Mouse (Mus musculus): Measurements from ENCODE around the gene C8a. TPM values are rescaled to one million over a fixed set of nuclear protein-coding genes. Genes with fewer than 3 reads are reported as not detected.

C8a gene
- polyA plus RNA-seq, 1 experiment from 2014 or later, result 0.36 TPM

DNA sequence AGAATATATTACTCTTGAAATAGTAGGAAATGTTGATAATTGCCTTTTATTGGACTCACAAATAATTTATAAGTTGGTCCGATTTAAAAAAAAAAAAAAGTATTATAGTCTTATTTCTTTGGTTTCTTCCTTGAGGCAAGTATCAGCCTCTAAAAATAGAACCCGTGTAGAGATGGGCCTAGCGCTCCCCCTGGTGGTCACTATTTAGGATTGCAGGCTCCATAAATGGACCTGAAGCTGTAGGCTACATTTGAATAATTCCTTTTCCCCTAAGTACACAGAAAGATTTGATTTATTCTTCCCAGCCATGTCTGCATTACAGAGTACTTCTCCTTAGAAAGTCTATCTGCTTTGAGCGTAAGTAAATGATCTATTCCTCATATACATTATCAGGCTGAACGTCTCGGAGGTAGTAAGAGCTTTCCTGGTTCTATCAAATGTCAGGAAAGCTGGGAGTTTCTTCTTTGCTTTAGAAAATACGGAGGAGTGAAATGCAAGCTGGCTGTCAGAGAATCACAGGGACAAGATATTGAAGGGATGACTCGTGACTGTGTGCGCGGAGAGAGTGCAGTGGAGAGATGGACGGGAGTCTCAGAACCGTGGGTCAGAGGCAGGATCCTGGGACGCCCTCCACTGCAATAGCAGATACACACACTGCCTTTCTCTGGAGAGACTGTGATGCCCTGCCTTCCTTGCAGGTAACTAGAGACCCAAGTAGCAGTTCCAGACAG, 18.0 kb upstream of the C8a start:
- Histone ChIP-seq H3K36me3 (ENCODE audit: control insufficient read depth, insufficient read depth, low read length) (no peaks in the 10 kb centered on the region), H3K9me3 (replicated peaks; ENCODE audit: control insufficient read depth, low read length) (0 out of 2 replicates have a peak, but pooled peaks cover 3% of the 10 kb centered on the region), H3K4me1 (ENCODE audit: control insufficient read depth, insufficient read depth, low read length) (0 out of 2 replicates have a peak, but pooled peaks cover 2% of the 10 kb centered on the region), H3K9ac (ENCODE audit: low read depth, low read length) (no peak overlapping the region), H3K4me3 (ENCODE audit: low read depth, low read length) (no peak overlapping the region), H3K27ac (ENCODE audit: low read depth, low read length) (no peak overlapping the region), H3K27me3 (ENCODE audit: control insufficient read depth, insufficient read depth, low read length) (no peaks in the 10 kb centered on the region), H3K4me2 (no peak overlapping the region)
- no peak for ATAC-seq (replicated peaks; ENCODE audit: insufficient number of reproducible peaks, low FRiP score, low TSS enrichment)
- WGBS (ENCODE audit: insufficient replicate concordance), result 57% methylated on average over 13 of the region's 13 CpGs

DNA sequence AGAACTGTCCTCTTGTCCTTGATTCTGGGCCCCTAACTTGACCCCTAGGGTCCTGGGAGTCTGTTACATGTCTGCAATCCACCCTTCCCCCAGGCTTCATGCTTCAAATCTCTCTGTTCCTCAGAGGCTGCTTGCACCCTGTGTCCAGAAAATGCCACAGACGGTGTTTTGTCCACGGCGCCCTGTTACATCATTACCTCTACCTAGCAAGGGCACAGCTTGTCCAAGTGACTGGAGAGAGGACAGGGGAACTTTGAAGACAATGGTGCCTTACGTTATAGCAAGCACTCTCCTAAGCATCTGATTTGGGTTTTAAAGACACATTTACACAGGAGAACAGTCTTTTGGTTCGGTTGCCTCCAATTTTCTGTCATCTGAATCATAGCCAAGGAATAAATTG, 17.4 kb upstream of the C8a start:
- H3K27ac ChIP-seq (ENCODE audit: low read depth, low read length), result no peak overlapping the region

DNA sequence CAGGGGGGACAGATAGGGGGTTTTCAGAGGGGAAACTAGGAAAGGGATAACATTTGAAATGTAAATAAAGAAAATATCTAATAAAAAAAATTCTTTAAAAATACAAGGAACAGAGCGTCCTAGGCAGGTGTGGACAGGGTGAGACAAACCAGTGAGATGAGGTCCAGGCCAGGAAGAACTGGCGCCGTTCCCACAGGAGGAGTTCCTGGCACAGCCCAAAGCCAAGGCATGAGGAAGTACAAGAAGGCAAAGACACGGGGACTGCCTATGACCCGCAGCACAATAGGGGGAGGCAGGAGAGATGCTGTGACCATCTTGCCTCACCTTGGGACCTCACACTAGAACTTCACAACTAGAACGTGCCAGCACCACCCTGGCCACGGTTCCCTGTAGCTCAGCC, 15.5 kb upstream of the C8a start:
- Histone ChIP-seq H3K36me3 (ENCODE audit: control insufficient read depth, insufficient read depth, low read length) (no peaks in the 10 kb centered on the region), H3K27ac (ENCODE audit: low read depth, low read length) (no peak overlapping the region), H3K9me3 (replicated peaks; ENCODE audit: control insufficient read depth, low read length) (no peaks in the 10 kb centered on the region), H3K4me1 (ENCODE audit: control insufficient read depth, insufficient read depth, low read length) (0 out of 2 replicates have a peak, but pooled peaks cover 2% of the 10 kb centered on the region), H3K9ac (ENCODE audit: low read depth, low read length) (no peak overlapping the region), H3K4me3 (ENCODE audit: low read depth, low read length) (no peak overlapping the region), H3K27me3 (ENCODE audit: control insufficient read depth, insufficient read depth, low read length) (no peaks in the 10 kb centered on the region), H3K4me2 (no peak overlapping the region)
- 59% methylated on average over 7 of the region's 7 CpGs for WGBS (ENCODE audit: insufficient replicate concordance)
- ATAC-seq (replicated peaks; ENCODE audit: insufficient number of reproducible peaks, low FRiP score, low TSS enrichment), result no peak; the same call in 1 of the 2 replicates

More for the DNA sequence above, 17.4 kb upstream of the C8a start:
- Histone ChIP-seq H3K4me3 (ENCODE audit: low read depth, low read length) (no peak overlapping the region), H3K4me2 (no peak overlapping the region), H3K4me1 (ENCODE audit: control insufficient read depth, insufficient read depth, low read length) (0 out of 2 replicates have a peak, but pooled peaks cover 2% of the 10 kb centered on the region), H3K27me3 (ENCODE audit: control insufficient read depth, insufficient read depth, low read length) (no peaks in the 10 kb centered on the region), H3K9me3 (replicated peaks; ENCODE audit: control insufficient read depth, low read length) (0 out of 2 replicates have a peak, but pooled peaks cover 3% of the 10 kb centered on the region), H3K9ac (ENCODE audit: low read depth, low read length) (no peak overlapping the region), H3K36me3 (ENCODE audit: control insufficient read depth, insufficient read depth, low read length) (no peaks in the 10 kb centered on the region)
- WGBS (ENCODE audit: insufficient replicate concordance), result 78% methylated on average over 5 of the region's 5 CpGs
- no peak for ATAC-seq (replicated peaks; ENCODE audit: insufficient number of reproducible peaks, low FRiP score, low TSS enrichment)

DNA sequence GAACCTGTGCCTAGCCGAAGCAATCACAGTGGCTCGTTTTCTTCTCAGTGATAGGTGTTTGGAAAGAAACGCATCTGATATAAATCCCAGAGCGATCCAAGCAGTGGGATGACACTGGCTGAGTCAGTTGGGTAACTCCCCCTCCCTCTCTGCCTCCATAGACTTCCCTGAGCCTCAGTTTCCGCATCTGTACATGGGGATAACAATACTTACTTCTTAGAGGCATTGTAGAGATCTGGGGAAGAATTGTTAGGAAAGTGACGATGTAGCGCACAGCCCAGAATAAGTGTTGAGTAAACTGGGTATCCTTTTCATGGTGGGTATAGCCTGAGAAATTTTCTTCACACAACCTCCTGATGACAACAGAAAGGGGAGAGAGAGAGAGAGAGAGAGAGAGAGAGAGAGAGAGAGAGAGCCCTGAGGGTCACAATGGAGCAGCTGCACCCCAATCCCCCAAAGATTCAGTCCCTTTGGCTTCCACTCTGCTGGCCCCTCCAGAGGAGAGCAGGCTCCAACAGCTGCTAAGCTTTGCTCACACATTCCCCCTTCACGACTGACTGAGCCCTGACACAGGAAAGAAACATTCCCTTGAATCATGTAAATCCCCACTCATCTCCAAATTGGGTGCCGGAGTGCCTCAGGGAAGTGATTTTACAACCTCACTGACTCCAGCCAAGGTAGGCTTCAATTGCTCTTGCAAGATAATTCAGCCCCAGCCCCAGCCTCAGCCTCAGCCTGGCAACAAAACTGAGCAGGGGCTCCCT, 12.5 kb upstream of the C8a start:
- Histone ChIP-seq H3K36me3 (ENCODE audit: control insufficient read depth, insufficient read depth, low read length) (no peaks in the 10 kb centered on the region), H3K4me1 (ENCODE audit: control insufficient read depth, insufficient read depth, low read length) (0 out of 2 replicates have a peak, but pooled peaks cover 2% of the 10 kb centered on the region), H3K4me3 (ENCODE audit: low read depth, low read length) (no peak overlapping the region), H3K27me3 (ENCODE audit: control insufficient read depth, insufficient read depth, low read length) (no peaks in the 10 kb centered on the region), H3K27ac (ENCODE audit: low read depth, low read length) (no peak overlapping the region), H3K4me2 (no peak overlapping the region), H3K9ac (ENCODE audit: low read depth, low read length) (no peak overlapping the region), H3K9me3 (replicated peaks; ENCODE audit: control insufficient read depth, low read length) (no peaks in the 10 kb centered on the region)
- 76% methylated on average over 9 of the region's 9 CpGs for WGBS (ENCODE audit: insufficient replicate concordance)
- no peak for ATAC-seq (replicated peaks; ENCODE audit: insufficient number of reproducible peaks, low FRiP score, low TSS enrichment)

DNA sequence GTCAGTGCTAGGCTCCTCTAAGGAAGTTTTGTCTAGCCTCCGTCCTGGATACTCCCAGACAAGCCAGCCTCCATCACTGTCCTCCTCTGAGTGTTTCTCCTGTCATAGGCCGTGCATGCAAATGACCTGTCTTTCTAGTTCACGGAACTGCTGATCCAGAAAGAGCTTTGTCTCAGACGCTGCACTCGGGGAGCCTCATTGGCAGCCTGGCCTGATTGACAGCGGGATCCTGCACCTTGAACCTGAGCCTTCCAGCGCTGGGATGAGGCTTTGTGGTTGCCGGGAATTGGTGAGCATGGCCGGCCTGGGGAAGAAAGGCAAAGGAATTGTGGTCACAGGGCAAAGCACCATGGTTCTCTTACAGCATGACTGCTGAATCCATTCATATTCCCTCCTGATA, 11.3 kb upstream of the C8a start:
- no peak overlapping the region for H3K4me3 ChIP-seq (ENCODE audit: low read depth, low read length)
- 74% methylated on average over 9 of the region's 9 CpGs for WGBS (ENCODE audit: insufficient replicate concordance)
- no peak overlapping the region for H3K27ac ChIP-seq (ENCODE audit: low read depth, low read length)
- 0 out of 2 replicates have a peak, but pooled peaks cover 2% of the 10 kb centered on the region for H3K4me1 ChIP-seq (ENCODE audit: control insufficient read depth, insufficient read depth, low read length)
- no peak for ATAC-seq (replicated peaks; ENCODE audit: insufficient number of reproducible peaks, low FRiP score, low TSS enrichment)
- H3K9ac ChIP-seq (ENCODE audit: low read depth, low read length), result no peak overlapping the region
- no peak overlapping the region for H3K4me2 ChIP-seq
- no peaks in the 10 kb centered on the region for H3K27me3 ChIP-seq (ENCODE audit: control insufficient read depth, insufficient read depth, low read length)
- no peaks in the 10 kb centered on the region for H3K9me3 ChIP-seq (replicated peaks; ENCODE audit: control insufficient read depth, low read length)
- no peaks in the 10 kb centered on the region for H3K36me3 ChIP-seq (ENCODE audit: control insufficient read depth, insufficient read depth, low read length)

DNA sequence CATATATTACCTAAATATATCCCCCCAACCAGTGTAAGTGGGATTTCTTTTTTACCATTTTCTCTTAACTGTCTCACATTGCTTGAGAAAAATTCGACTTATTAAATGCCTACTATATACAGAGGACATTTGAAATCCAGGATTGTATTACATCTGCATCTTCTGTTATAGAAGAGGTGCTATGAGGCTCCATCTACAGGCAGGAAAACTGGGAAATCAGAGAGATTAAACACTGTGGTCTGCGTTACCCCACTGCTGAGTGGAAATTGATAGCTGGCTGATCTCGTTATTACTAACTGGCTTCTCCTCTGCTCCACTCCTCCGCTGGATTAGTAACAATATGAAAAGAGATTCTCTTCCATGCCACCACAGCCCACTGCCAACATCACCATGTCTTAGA, 366 bp downstream of the C8a start:
- Histone ChIP-seq H3K4me2 (no peak overlapping the region), H3K27me3 (ENCODE audit: control insufficient read depth, insufficient read depth, low read length) (no peaks in the 10 kb centered on the region), H3K4me1 (ENCODE audit: control insufficient read depth, insufficient read depth, low read length) (no peaks in the 10 kb centered on the region), H3K9ac (ENCODE audit: low read depth, low read length) (no peak overlapping the region), H3K36me3 (ENCODE audit: control insufficient read depth, insufficient read depth, low read length) (no peaks in the 10 kb centered on the region), H3K9me3 (replicated peaks; ENCODE audit: control insufficient read depth, low read length) (no peaks in the 10 kb centered on the region), H3K27ac (ENCODE audit: low read depth, low read length) (no peak overlapping the region), H3K4me3 (ENCODE audit: low read depth, low read length) (no peak overlapping the region)
- WGBS (ENCODE audit: insufficient replicate concordance), result 67% methylated on average over 4 of the region's 4 CpGs
- no peak for ATAC-seq (replicated peaks; ENCODE audit: insufficient number of reproducible peaks, low FRiP score, low TSS enrichment)

- no peaks in the 10 kb centered on the region for H3K4me1 ChIP-seq (ENCODE audit: control insufficient read depth, insufficient read depth, low read length)
- H3K9ac ChIP-seq (ENCODE audit: low read depth, low read length), result no peak overlapping the region
- no peaks in the 10 kb centered on the region for H3K36me3 ChIP-seq (ENCODE audit: control insufficient read depth, insufficient read depth, low read length)
- no peak overlapping the region for H3K4me3 ChIP-seq (ENCODE audit: low read depth, low read length)
- H3K9me3 ChIP-seq (replicated peaks; ENCODE audit: control insufficient read depth, low read length), result no peaks in the 10 kb centered on the region
- H3K27me3 ChIP-seq (ENCODE audit: control insufficient read depth, insufficient read depth, low read length), result no peaks in the 10 kb centered on the region
- ATAC-seq (replicated peaks; ENCODE audit: insufficient number of reproducible peaks, low FRiP score, low TSS enrichment), result no peak
- no peak overlapping the region for H3K4me2 ChIP-seq
- WGBS (ENCODE audit: insufficient replicate concordance), result 83% methylated on average over 5 of the region's 5 CpGs
- H3K27ac ChIP-seq (ENCODE audit: low read depth, low read length), result no peak overlapping the region
Measured at GRCm38 (mm10) chr4:104870196-104870595, 6.0 kb downstream of the C8a start.

GRCm38 (mm10) chr4:104869581-104869980, 6.6 kb downstream of the C8a start:
- no peak overlapping the region for H3K4me3 ChIP-seq (ENCODE audit: low read depth, low read length)
- ATAC-seq (replicated peaks; ENCODE audit: insufficient number of reproducible peaks, low FRiP score, low TSS enrichment), result no peak
- H3K9ac ChIP-seq (ENCODE audit: low read depth, low read length), result no peak overlapping the region
- H3K4me1 ChIP-seq (ENCODE audit: control insufficient read depth, insufficient read depth, low read length), result no peaks in the 10 kb centered on the region
- H3K36me3 ChIP-seq (ENCODE audit: control insufficient read depth, insufficient read depth, low read length), result no peaks in the 10 kb centered on the region
- no peaks in the 10 kb centered on the region for H3K27me3 ChIP-seq (ENCODE audit: control insufficient read depth, insufficient read depth, low read length)
- H3K4me2 ChIP-seq, result no peak overlapping the region
- no peaks in the 10 kb centered on the region for H3K9me3 ChIP-seq (replicated peaks; ENCODE audit: control insufficient read depth, low read length)
- no peak overlapping the region for H3K27ac ChIP-seq (ENCODE audit: low read depth, low read length)
